8 mouse cellular contexts compared by ENCODE assay signal in genomic region chr4:119415072-119415753, GRCm38 (mm10). TPM values are rescaled to one million over a fixed set of nuclear protein-coding genes. Genes with fewer than 3 reads are reported as not detected.
DNase-seq lines count a peak whose midpoint lies in the region; ATAC-seq and TF ChIP-seq lines count a peak whose summit lies in the region.

TSS of gene Ccdc30 (minus strand) at chr4:119415521.

- no peak for TF ChIP-seq POLR2A in ES-Bruce4 (IDR thresholded peaks at IDR 0.05; ENCODE audit: insufficient read depth, low read length)

- no peak for TF ChIP-seq EP300 in ES-Bruce4 (IDR thresholded peaks at IDR 0.05; ENCODE audit: insufficient read depth, low read depth, low read length)
- TF ChIP-seq EP300 in liver, postnatal 0 days (IDR thresholded peaks at IDR 0.05; ENCODE audit: low read depth), result no peak
- no peak for TF ChIP-seq EP300 in stomach, postnatal 0 days (optimal IDR thresholded peaks at IDR 0.05)

- TF ChIP-seq CTCF in ES-Bruce4 (IDR thresholded peaks at IDR 0.05; ENCODE audit: low read depth, low read length), result no peak
- TF ChIP-seq CTCF in forebrain, postnatal 0 days (IDR thresholded peaks at IDR 0.05; ENCODE audit: low read depth), result no peak
- TF ChIP-seq CTCF in liver, postnatal 0 days (IDR thresholded peaks at IDR 0.05; ENCODE audit: low read depth), result no peak
- no peak for TF ChIP-seq CTCF in stomach, postnatal 0 days (IDR thresholded peaks at IDR 0.05; ENCODE audit: low read depth)

- intact Hi-C loops in heart, postnatal 36 days (cut with DNase I), result no loop called here

- H3K27ac ChIP-seq in ES-Bruce4 (ENCODE audit: insufficient read depth, low read length), result no peak within 1 kb of the TSS
- peak within 1 kb of the TSS; percentile 72 for H3K27ac ChIP-seq in forebrain, postnatal 0 days (ENCODE audit: low read depth, low read length)
- no peak within 1 kb of the TSS for H3K27ac ChIP-seq in liver, postnatal 0 days (ENCODE audit: low read depth)
- H3K27ac ChIP-seq in neural tube, embryonic 12.5 days, result no peak within 1 kb of the TSS
- no peak within 1 kb of the TSS for H3K27ac ChIP-seq in stomach, postnatal 0 days (replicated peaks)

- H3K9me3 ChIP-seq in ES-Bruce4 (replicated peaks; ENCODE audit: control insufficient read depth, insufficient read depth, low read length, poor library complexity, severe bottlenecking), result no peaks in the 10 kb centered on the region
- no peaks in the 10 kb centered on the region for H3K9me3 ChIP-seq in forebrain, postnatal 0 days (ENCODE audit: low read length)
- no peaks in the 10 kb centered on the region for H3K9me3 ChIP-seq in liver, postnatal 0 days (ENCODE audit: low read length)
- no peaks in the 10 kb centered on the region for H3K9me3 ChIP-seq in neural tube, embryonic 12.5 days
- H3K9me3 ChIP-seq in stomach, postnatal 0 days (ENCODE audit: control insufficient read depth, low read length), result no peaks in the 10 kb centered on the region

- H3K4me2 ChIP-seq in forebrain, postnatal 0 days (ENCODE audit: low read depth), result peak within 1 kb of the TSS; percentile 71
- H3K4me2 ChIP-seq in liver, postnatal 0 days (ENCODE audit: low read depth, low read length), result peak within 1 kb of the TSS; percentile 89
- H3K4me2 ChIP-seq in neural tube, embryonic 12.5 days (replicated peaks), result peak within 1 kb of the TSS; percentile 87
- peak within 1 kb of the TSS; percentile 90 for H3K4me2 ChIP-seq in stomach, postnatal 0 days (replicated peaks; ENCODE audit: low read depth)

- WGBS in forebrain, postnatal 0 days, result under 1% methylated on average over 49 of the region's 49 CpGs
- 1% methylated on average over 49 of the region's 49 CpGs for WGBS in liver, postnatal 0 days (ENCODE audit: insufficient replicate concordance)
- WGBS in neural tube, embryonic 12.5 days, result under 1% methylated on average over 49 of the region's 49 CpGs
- under 1% methylated on average over 48 of the region's 49 CpGs for WGBS in stomach, postnatal 0 days

- peak; percentile 91 for DNase-seq in cerebellum, adult 11-12 months
- DNase-seq in forebrain, postnatal 0 days, result peak; percentile 96
- DNase-seq in heart, postnatal 36 days, result peak; percentile 78 to 79
- peak; percentile 94 to 97 for DNase-seq in layer of hippocampus, adult 18-20 months (ENCODE audit: low spot score in 2 of 2)
- DNase-seq in liver, postnatal 0 days, result peak; percentile 84
- peak; percentile 87 for DNase-seq in stomach, postnatal 0 days (ENCODE audit: low spot score)

- H3K27me3 ChIP-seq in ES-Bruce4 (ENCODE audit: control insufficient read depth, insufficient read depth, low read length, poor library complexity, severe bottlenecking), result no peaks in the 10 kb centered on the region
- no peaks in the 10 kb centered on the region for H3K27me3 ChIP-seq in forebrain, postnatal 0 days (ENCODE audit: insufficient read depth, low read length)
- H3K27me3 ChIP-seq in liver, postnatal 0 days (ENCODE audit: insufficient read depth, low read length), result peaks cover 16% of the 10 kb centered on the region
- H3K27me3 ChIP-seq in neural tube, embryonic 12.5 days (replicated peaks), result no peaks in the 10 kb centered on the region
- no peaks in the 10 kb centered on the region for H3K27me3 ChIP-seq in stomach, postnatal 0 days (ENCODE audit: control insufficient read depth, insufficient read depth, low read length)

- peak within 1 kb of the TSS; percentile 37 for H3K9ac ChIP-seq in ES-Bruce4 (ENCODE audit: low read depth, poor library complexity, severe bottlenecking)
- H3K9ac ChIP-seq in forebrain, postnatal 0 days, result peak within 1 kb of the TSS; percentile 59
- H3K9ac ChIP-seq in liver, postnatal 0 days (replicated peaks), result peak within 1 kb of the TSS; percentile 41
- H3K9ac ChIP-seq in neural tube, embryonic 12.5 days, result peak within 1 kb of the TSS; percentile 68
- H3K9ac ChIP-seq in stomach, postnatal 0 days (ENCODE audit: low read length), result peak within 1 kb of the TSS; percentile 53

- no peaks in the 10 kb centered on the region for H3K4me1 ChIP-seq in ES-Bruce4 (ENCODE audit: control insufficient read depth, insufficient read depth, low read length)
- H3K4me1 ChIP-seq in forebrain, postnatal 0 days (ENCODE audit: insufficient read depth), result no peaks in the 10 kb centered on the region
- H3K4me1 ChIP-seq in liver, postnatal 0 days (ENCODE audit: insufficient read depth), result peaks cover 9% of the 10 kb centered on the region
- H3K4me1 ChIP-seq in neural tube, embryonic 12.5 days, result peaks cover 13% of the 10 kb centered on the region
- H3K4me1 ChIP-seq in stomach, postnatal 0 days (replicated peaks; ENCODE audit: control insufficient read depth, insufficient read depth), result no peaks in the 10 kb centered on the region

- ATAC-seq in forebrain, postnatal 0 days, result peak; percentile 100
- ATAC-seq in liver, postnatal 0 days, result peak; percentile 96
- ATAC-seq in neural tube, embryonic 12.5 days (ENCODE audit: low FRiP score, low read depth), result peak; percentile 100
- ATAC-seq in stomach, postnatal 0 days (ENCODE audit: low FRiP score, low TSS enrichment), result peak; percentile 98

- peaks cover 2% of the 10 kb centered on the region; the same call in 1 of the 2 replicates for H3K36me3 ChIP-seq in ES-Bruce4 (ENCODE audit: control insufficient read depth, insufficient read depth, low read length, poor library complexity, severe bottlenecking)
- no peaks in the 10 kb centered on the region for H3K36me3 ChIP-seq in forebrain, postnatal 0 days (ENCODE audit: insufficient read depth)
- no peaks in the 10 kb centered on the region; the same call in 1 of the 2 replicates for H3K36me3 ChIP-seq in liver, postnatal 0 days (replicated peaks; ENCODE audit: insufficient read depth, low read length)
- no peaks in the 10 kb centered on the region for H3K36me3 ChIP-seq in neural tube, embryonic 12.5 days
- no peaks in the 10 kb centered on the region for H3K36me3 ChIP-seq in stomach, postnatal 0 days (ENCODE audit: control insufficient read depth, insufficient read depth, low read length)

- H3K4me3 ChIP-seq in ES-Bruce4 (ENCODE audit: low read depth, low read length), result peak within 1 kb of the TSS; percentile 92
- peak within 1 kb of the TSS; percentile 70 for H3K4me3 ChIP-seq in forebrain, postnatal 0 days (ENCODE audit: low read depth, low read length)
- H3K4me3 ChIP-seq in liver, postnatal 0 days (ENCODE audit: low read depth, low read length), result peak within 1 kb of the TSS; percentile 56
- peak within 1 kb of the TSS; percentile 62 for H3K4me3 ChIP-seq in neural tube, embryonic 12.5 days
- peak within 1 kb of the TSS; percentile 59 for H3K4me3 ChIP-seq in stomach, postnatal 0 days (ENCODE audit: low read depth, low read length)

RNA-seq across cellular contexts. Expression of gene Ccdc30, which starts in this region (rescaled TPM):
- 6.0 and 6.9 TPM in 2 replicates for polyA plus RNA-seq in ES-Bruce4 (2011; ENCODE audit: insufficient read depth, insufficient read length, low read depth, missing spikeins)
- 15.1 and 16.7 TPM in 2 replicates for total RNA-seq in forebrain, postnatal 0 days (2014; rRNA removed)
- 19.2 and 23.0 TPM in 2 replicates for polyA plus RNA-seq in forebrain, postnatal 0 days (2015; fragmentation: Nextera tagmentation; extraction: Ambion mirVana)
- total RNA-seq in heart, postnatal 36 days (2021), result under 1 TPM in 1 of 2 experiments, not detected in 1; 0.36 TPM
- total RNA-seq in layer of hippocampus, adult 18-20 months (2021), result 10 to 100 TPM; 23.5 to 24.0 TPM
- polyA plus RNA-seq in liver, postnatal 0 days (2015; fragmentation: Nextera tagmentation; extraction: Ambion mirVana), result 2.4 and 2.9 TPM in 2 replicates
- 14.9 and 15.1 TPM in 2 replicates for polyA plus RNA-seq in neural tube, embryonic 12.5 days (2016; fragmentation: Nextera tagmentation; extraction: Ambion mirVana)
- polyA plus RNA-seq in stomach, postnatal 0 days (2015; fragmentation: Nextera tagmentation; extraction: Ambion mirVana), result 1.4 and 2.2 TPM in 2 replicates

Comparison
In these comparisons a context has a peak if more than half of its experiments do, and no peak if none do; other contexts are left out.
1. RNA of gene Ccdc30 (total RNA-seq): 23.5 to 24.0 TPM in layer of hippocampus, adult 18-20 months and 15.1 to 16.7 TPM in forebrain, postnatal 0 days; 0.36 TPM in heart, postnatal 36 days; every median in the first group is over 10 times any median in the second.
2. Peak in DNase-seq in heart, postnatal 36 days; RNA of the gene not detected or under 1 TPM.
3. Peak in every context shown above with its lines, with median percentiles within 50 percentile points of each other: H3K4me3 ChIP-seq, H3K9ac ChIP-seq, DNase-seq, ATAC-seq and H3K4me2 ChIP-seq.